Mouse (Mus musculus): Measurements from ENCODE around the gene Trnt1. TPM values are rescaled to one million over a fixed set of nuclear protein-coding genes. Genes with fewer than 3 reads are reported as not detected.

The Trnt1 gene
- total RNA-seq, 2 experiments from 2014 or later: 49.9 to 50.7 TPM

DNA sequence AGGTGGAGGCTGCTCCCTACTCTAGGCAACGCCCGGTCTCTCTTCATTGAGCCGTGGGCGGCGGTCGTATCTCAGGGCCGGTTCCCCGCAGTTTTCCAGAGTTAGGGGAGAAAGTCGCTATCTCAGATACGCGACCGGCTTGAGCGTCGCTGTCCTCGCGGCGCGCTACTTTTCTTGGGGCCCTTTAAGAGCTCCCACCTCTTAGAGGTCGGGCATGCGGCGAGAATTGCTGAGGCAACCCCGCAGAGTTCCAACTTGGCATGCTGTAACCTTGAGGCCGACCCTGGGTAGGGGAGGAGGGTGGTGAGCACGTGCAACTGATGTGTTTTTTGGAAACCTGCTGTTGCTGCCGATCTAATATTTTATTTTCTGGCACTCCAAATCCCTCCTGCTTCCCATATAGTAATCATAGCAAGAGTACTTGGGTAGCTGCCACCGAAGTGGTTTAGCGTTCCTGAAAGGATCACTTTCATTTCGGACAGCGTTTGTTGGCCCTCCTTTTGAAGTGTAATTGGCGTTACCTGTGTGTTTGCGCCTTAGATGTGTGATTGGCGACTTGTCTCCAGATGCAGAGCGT is 458 bp downstream of the Trnt1 start:
- no peak for DNase-seq (ENCODE audit: low spot score in 2 of 2)
- intact Hi-C loops (cut with DNase I): no loop called here

DNA sequence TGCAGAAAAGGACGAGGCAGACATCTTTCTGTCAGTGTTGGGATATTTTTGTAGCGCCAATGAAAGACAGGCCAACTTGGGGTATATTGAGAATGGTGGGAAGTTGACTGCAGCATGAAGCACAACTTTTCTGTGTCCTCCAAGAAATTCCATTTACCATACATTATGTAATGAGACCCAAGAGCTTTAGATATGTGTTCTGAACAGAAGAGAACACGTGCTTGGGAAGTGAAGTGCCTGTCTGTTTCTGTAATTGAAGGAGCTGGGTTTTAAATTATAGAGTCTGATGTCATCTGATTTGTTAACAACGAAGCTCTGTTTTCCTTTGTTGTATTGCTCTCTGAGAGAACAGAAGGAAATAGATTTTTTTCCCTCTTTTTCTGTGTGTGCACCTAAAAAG is 1.1 kb downstream of the Trnt1 start:
- intact Hi-C loops (cut with DNase I): no loop called here
- DNase-seq (ENCODE audit: low spot score in 2 of 2): no peak

DNA sequence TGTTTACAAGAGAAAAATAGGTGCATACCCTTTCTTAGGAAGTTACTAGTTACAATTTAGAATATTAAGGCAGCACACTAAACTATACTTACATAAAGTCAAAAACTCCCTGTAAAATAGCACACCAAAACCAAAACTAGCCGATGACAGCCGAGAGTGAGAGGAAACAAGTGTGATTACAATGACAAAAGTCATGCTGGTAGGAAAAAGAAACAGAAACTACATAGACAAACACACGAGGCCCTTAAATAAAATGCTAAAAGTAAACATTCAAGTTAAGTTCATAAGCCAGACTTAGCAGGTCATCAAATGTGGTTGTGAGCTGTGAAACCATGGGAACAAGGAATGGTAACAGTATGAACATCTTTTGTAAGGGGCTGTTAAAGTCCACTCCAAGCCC is 18.2 kb downstream of the Trnt1 start:
- intact Hi-C loops (cut with DNase I): no loop called here
- DNase-seq (ENCODE audit: low spot score in 2 of 2): no peak

DNA sequence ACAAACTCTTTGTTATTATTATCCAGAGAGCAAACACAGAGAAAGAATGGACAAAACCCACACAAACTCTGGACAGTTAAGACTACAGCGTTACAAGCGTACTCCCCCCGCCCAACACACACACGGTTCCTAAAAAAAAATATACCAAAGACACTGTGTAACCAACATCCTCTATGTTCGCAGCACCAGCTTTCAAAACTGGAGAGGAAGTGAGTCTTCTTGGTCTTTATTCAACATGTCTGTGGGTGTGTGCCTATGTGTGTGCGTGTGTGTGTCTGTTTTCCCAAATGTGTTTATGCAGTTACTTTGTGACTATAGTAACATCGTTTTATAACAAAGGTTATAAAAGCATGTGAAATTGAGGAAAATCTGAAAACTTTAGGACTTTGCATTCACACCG is 22.5 kb downstream of the Trnt1 start:
- DNase-seq (ENCODE audit: low spot score in 2 of 2): no peak
- intact Hi-C loops (cut with DNase I): no loop called here

DNA sequence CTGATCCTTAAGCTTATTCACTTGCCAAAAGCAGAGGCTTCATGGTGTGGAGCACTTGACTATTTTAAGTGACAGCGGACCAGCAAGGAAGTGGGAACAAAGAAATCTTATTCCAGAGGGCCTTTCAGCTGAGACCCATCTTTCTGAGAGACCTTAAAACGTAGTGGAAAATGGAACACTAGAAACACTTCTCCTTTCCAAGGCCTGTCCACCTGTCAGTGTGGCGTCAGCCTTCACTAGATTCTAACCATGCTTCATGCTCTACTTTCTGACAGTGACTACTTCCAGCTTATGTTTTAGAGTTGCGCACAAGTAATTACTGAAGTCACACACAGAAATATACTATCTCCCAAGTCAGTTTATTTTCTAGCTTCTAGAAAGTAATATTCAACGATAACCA is 23.6 kb downstream of the Trnt1 start:
- intact Hi-C loops (cut with DNase I): no loop called here
- DNase-seq (ENCODE audit: low spot score in 2 of 2): no peak

DNA sequence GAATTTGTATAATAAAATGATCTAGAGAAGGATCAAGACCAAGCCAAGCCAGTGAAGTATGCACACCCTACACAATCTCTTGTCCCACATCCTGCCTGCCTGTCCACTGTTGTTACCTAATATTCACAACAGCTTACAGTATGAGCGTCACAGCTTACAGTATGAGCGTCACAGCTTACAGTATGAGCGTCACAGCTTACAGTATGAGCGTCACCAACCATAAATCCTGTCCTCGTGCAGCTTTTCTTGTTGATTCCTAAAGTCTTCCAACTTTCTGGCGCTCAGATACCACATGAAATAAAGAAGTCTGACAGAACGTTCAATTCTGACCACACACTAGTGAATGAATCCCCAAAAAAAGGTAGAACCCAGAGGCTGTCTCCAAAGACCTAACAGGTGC is 24.2 kb downstream of the Trnt1 start:
- DNase-seq (ENCODE audit: low spot score in 2 of 2): no peak
- intact Hi-C loops (cut with DNase I): no loop called here

DNA sequence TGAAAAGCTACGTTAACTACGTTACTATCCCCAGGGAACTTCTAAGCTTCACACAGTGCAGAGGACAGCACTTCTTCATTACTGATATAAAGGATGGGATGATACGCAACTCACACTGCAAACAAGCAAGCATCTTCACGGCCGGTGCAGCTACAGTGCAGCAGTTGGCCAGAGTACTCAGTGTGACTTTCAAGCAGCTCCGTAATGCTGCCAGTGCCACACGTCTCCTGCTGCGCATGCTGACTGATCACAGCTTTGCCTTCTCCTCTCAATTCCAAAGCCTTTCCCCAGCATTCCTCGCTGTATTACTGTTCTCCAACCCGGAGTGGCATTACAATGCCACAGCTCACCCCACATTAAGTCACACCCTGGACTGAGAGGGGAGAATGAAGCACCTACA is 24.7 kb downstream of the Trnt1 start:
- DNase-seq (ENCODE audit: low spot score in 2 of 2): no peak
- intact Hi-C loops (cut with DNase I): no loop called here

DNA sequence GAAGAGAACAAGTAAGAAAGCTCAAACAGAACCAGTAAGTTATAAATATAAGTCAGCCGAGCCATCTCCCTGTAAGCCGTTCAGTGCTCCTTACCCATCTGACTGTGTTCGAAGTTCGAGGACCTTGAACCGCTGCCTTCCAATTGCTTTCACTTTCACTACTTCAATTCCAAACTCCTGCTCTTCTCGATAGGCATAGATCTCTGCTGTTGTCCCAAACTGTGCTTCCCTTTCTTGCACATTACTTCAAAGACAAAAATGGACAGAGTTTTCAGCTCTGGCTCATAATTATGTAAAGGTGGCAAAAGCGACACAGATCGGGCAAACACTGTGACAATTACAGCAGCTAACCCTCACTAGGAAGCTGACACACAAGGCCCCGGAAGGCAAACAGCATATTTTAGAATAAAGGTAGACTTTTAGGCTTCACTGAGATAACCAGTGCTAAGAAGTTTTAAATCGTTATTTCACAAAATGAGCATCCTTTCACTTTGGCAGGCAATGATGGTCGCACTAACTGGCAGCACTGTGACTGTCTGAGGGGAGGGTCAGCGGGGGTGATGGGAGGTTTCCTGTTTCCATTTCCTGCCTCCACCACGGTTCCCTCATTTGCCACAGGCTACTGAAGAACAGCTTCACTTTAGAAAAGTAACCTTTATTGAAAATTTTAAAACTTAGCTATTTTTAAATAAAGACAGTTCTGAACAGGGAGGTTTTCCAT is 25.3 kb downstream of the Trnt1 start:
- intact Hi-C loops (cut with DNase I): no loop called here
- DNase-seq (ENCODE audit: low spot score in 2 of 2): no peak

DNA sequence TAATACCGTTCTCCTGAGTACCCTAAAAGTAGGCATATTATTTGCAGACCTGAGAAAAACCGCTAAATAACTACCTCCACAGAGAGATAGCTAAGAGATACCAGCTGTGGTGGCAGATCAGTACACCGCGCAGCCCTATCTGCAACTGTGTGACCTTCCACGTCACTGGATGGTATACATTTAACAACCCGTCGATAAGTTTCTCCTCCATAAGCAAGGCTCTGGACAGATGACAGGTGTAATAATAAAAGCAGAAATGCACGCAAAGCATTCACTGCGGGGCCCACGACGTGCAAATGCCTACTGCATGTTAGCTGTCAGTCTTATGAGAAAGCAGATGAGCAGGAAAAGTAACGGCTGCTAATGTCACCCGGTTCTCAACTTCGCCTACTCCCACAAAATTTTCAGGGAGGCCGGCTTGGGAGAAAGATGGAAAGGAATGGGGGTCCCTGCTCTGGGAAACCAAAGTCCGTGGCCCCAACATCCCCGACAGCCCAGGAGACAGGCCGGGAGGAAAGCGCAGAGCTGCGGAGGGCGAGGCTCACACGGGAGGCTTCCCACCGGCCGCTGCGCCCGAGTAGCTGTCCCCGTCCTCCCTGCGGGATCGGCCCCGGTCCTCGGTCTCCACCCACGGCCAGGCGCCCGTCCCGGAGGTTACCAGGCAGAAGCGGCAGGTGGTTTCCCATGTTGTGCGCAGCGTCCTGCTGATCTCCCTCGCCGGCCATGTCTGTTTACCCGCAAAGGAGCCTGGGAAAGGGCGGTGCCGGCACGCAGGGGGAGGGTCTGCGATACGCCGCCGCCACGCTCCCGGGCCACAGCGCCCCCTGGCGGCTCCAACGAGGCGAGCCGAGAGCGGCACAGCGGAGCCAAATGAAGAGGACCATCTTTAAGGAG is 30.7 kb downstream of the Trnt1 start, which contains the start of gene Crbn:
Gene Crbn, minus strand, starts transcription at position 745 of the 894 bp plus-strand sequence.
- DNase-seq (ENCODE audit: low spot score in 2 of 2): peak; percentile 91
- intact Hi-C loops (cut with DNase I): loop anchor here (5.0 kb wide), 1 partner anchor 1263 kb away; no protein-coding TSS in a partner anchor

DNA sequence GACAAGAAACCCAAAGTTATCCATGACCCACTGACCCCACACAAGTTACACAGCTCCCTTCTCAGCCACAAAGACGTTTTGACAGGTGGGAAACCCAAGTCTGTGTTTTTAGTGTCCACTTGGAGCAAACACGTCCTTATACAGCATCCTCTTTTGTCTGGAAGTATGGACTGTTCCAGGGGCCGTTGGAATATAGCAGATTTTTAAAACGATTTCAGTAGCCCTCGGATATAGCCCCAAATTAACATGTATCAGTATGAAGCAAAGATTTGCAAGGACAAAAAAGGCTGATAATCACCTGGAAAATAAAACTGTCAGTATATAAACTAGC is 31.3 kb downstream of the Trnt1 start:
- intact Hi-C loops (cut with DNase I): loop anchor here (5.0 kb wide), 1 partner anchor 1262 kb away; no protein-coding TSS in a partner anchor
- DNase-seq (ENCODE audit: low spot score in 2 of 2): no peak

DNA sequence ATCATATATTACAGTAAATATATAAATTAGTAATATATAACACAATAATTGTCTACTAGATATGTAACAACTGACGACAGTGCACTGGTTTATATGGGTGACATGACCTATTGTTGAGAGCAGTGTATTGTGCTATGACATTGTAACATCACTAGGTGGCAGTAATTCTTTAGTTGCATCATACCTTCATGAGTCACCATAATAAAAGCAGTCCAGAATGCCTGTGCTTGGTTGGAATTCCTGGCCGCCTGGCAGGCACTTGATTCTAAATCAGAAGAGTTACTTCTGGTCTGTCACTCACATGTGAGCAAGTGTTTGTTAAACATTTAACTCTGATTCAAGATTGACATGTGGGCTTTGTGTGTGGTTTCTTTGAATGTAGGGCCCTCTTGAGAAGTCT is 36.0 kb downstream of the Trnt1 start:
- intact Hi-C loops (cut with DNase I): loop anchor here (5.0 kb wide), 1 partner anchor 1257 kb away; no protein-coding TSS in a partner anchor
- peak in 1 of 2 experiments; percentile 17 for DNase-seq (ENCODE audit: low spot score in 2 of 2)

DNA sequence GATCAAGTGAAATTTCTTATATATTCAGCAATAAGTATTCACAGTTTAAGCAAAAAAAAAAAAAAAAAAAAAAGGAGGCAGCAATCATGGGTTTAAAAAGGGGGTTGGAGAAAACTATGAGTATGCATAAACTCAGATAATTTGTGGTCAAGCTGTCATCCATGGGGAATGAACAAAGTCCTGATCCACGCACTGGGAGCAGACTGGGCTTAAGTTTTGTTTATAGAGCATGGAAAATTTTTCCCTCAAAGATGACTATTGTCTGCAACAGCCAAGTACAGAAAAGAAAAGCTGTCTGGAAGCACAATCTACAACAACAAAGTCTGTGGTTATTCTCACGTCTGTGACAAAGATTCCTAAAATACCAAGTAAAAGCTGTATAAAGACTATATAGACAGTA is 40.2 kb downstream of the Trnt1 start:
- intact Hi-C loops (cut with DNase I): no loop called here

DNA sequence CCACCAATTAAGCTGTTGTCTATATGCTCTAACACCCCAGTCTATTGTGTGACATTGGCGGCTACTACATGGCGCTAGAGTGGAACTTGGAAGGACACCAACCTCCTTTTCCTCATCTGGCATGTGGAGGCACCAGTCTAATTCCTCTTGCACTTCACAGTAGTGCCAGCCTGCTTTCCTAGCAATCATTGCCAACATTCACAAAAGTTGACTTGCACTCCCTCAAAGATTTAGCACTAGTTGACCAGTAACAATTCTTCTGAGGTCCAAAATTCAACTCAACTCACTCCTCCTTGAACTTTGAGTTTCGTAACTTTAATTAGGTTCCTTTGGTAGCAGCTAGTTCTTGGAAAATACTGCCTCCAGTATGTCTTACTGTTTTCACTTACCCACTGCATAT is 41.8 kb downstream of the Trnt1 start:
- DNase-seq (ENCODE audit: low spot score in 2 of 2): no peak
- intact Hi-C loops (cut with DNase I): no loop called here

More for the DNA sequence above, 40.2 kb downstream of the Trnt1 start:
- DNase-seq (ENCODE audit: low spot score in 2 of 2): no peak

DNA sequence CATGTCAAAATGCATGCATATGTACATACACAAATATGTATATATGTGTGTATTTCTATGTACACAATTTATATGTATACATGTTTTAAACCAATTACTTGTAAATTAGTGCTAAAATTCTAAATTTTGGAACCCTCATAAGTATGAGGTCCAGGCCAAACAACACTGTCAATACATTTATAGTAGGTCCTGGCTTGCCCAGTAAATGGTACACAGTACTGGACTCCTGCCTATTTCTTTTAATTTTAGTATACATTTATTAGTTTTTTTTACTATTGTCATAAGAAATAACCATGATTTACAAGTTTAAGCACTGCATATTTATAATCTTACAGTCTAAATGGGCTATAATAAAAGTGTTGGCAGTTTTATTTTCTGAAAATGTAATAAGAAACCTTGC is 50.3 kb downstream of the Trnt1 start:
- intact Hi-C loops (cut with DNase I): no loop called here
- no peak for DNase-seq (ENCODE audit: low spot score in 2 of 2)

DNA sequence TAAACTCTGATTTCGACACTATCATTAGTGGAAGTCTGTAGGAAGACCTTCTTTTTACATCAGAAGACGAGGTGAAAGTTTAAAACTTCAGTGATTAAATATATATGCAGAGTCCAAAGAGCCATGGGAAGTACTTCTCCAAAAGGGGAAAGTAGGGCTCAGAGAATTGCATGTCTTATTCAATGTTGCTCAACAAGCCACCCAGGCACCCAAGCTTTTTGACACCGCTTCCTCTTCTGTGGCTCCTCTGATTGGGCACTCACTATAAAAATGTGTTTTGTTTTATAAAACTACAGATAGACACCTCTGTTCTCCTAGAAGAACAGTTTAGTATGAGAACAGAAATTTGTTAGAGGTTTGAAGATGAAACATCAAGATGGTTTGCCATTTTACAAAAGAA is 51.0 kb downstream of the Trnt1 start:
- intact Hi-C loops (cut with DNase I): loop anchor here (5.0 to 10.0 kb wide), 2 partner anchors 715 to 1237 kb away; no protein-coding TSS in a partner anchor
- no peak for DNase-seq (ENCODE audit: low spot score in 2 of 2)

DNA sequence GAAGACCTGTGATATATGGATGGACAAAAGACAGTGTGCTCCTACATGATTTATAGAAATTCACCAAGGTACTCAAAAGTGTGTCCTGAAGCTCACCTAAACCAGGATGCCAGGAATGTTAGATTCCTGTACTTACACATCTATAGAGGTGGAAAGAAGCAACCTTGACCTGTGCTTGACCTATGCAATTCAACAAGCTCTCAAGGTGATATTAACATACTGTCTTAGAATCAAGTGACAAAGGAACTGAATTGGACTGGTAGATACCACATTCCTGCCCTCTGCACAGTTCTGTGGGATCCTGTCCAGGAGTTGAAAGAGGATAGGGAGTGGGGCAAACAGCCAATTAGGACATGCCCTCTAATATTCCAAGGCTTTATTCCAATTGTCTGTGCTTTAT is 51.6 kb downstream of the Trnt1 start:
- intact Hi-C loops (cut with DNase I): loop anchor here (5.0 to 10.0 kb wide), 2 partner anchors 714 to 1237 kb away; no protein-coding TSS in a partner anchor

DNA sequence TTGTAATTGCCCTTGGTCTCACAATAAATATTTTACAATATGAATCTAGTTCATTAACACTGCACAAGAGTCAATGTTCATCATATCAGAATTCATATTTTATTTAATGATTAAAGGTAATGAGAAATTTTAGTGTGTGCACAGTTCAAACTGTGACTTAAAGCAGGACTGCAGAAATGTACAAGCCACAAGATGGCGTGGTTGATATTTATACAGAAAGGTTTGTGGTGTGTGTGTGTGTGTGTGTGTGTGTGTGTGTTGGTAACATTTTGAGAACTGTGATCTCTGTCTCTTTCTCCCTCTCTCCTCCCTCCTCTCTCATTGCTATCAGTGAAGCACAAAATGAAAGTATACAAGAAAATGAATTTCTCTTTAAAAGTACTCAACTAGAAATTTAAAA is 53.4 kb downstream of the Trnt1 start:
- no peak for DNase-seq (ENCODE audit: low spot score in 2 of 2)
- intact Hi-C loops (cut with DNase I): loop anchor here (5.0 to 10.0 kb wide), 2 partner anchors 712 to 1235 kb away; no protein-coding TSS in a partner anchor

More for the DNA sequence above, 51.6 kb downstream of the Trnt1 start:
- DNase-seq (ENCODE audit: low spot score in 2 of 2): no peak

Data from left cerebral cortex, postnatal 36 days (tissue).